Mouse (Mus musculus): ENCODE results near the gene Gm20388.

- TF ChIP-seq CTCF (IDR thresholded peaks at IDR 0.05; ENCODE audit: control insufficient read depth, insufficient read depth, low read length): no peak
- TF ChIP-seq POLR2A (IDR thresholded peaks at IDR 0.05; ENCODE audit: borderline replicate concordance, control insufficient read depth, low read depth, low read length): no peak
These were observed 2765.2 kb downstream of the Gm20388 start for GRCm38 (mm10) chr8:122675596-122676420.

Data from bone marrow, adult 2 months (tissue).